Mouse (Mus musculus) megakaryocyte-erythroid progenitor cell, adult 5-6 weeks (primary cell): ENCODE measurements around the gene Cd52. TPM values are rescaled to one million over a fixed set of nuclear protein-coding genes. Genes with fewer than 3 reads are reported as not detected.

Experiments used
- ATAC-seq: replicated peaks from 2 replicates; pipeline ENCODE4 v1.8.0; 2016; ENCODE audit warnings: mild to moderate bottlenecking, inconsistent platforms; ENCODE audit not compliant: severe bottlenecking, poor library complexity, low FRiP score, low TSS enrichment
- total RNA-seq, 2 experiments: library from RNA; stranded (forward) in 1 of 2; stranded (reverse) in 1 of 2; fragments of 200-1000, 215-1000 nt in 1 of 2; fragments of >200 nt in 1 of 2; fragmentation: Nextera tagmentation in 1 of 2; gene quantifications; 2 replicates each; pipeline ENCODE4 v1.2.3; 2014 to 2017

Gene Cd52
- total RNA-seq, 2 experiments from 2014 or later = 34.9 to 45.6 TPM

GRCm38 (mm10) chr4:134097015-134097608 is 2.2 kb upstream of the Cd52 start:
- 0 out of 2 replicates have a peak, but pooled peaks have one; percentile 21 for ATAC-seq

- ATAC-seq = no peak
Observed at GRCm38 (mm10) chr4:134096120-134096519, 1.2 kb upstream of the Cd52 start.

- no peak for ATAC-seq
Observed at GRCm38 (mm10) chr4:134094004-134094564, 798 bp downstream of the Cd52 start.

GRCm38 (mm10) chr4:134092382-134093288 is 2.2 kb downstream of the Cd52 start:
- ATAC-seq = peak; percentile 72; the same call in 1 of the 2 replicates

- no peak for ATAC-seq
Observed at GRCm38 (mm10) chr4:134091225-134091529, 3.7 kb downstream of the Cd52 start.

- no peak for ATAC-seq
Observed at GRCm38 (mm10) chr4:134090521-134091224, 4.2 kb downstream of the Cd52 start.

GRCm38 (mm10) chr4:134089029-134089428 is 5.9 kb downstream of the Cd52 start:
- ATAC-seq = no peak

GRCm38 (mm10) chr4:134087412-134087811 is 7.5 kb downstream of the Cd52 start:
- peak; percentile 85 for ATAC-seq

- ATAC-seq = no peak
Observed at GRCm38 (mm10) chr4:134084999-134085398, 9.9 kb downstream of the Cd52 start.

- ATAC-seq = no peak
Observed at GRCm38 (mm10) chr4:134082460-134082859, 12.4 kb downstream of the Cd52 start.

GRCm38 (mm10) chr4:134081730-134082386 is 13.0 kb downstream of the Cd52 start:
- peak; percentile 90 for ATAC-seq

GRCm38 (mm10) chr4:134080674-134081073 is 14.2 kb downstream of the Cd52 start:
- no peak for ATAC-seq

GRCm38 (mm10) chr4:134078694-134079093 is 16.2 kb downstream of the Cd52 start:
- peak; percentile 35; the same call in 1 of the 2 replicates for ATAC-seq

GRCm38 (mm10) chr4:134068793-134069580 is 25.9 kb downstream of the Cd52 start:
- no peak for ATAC-seq

GRCm38 (mm10) chr4:134067833-134068544 is 26.9 kb downstream of the Cd52 start:
- no peak for ATAC-seq

- ATAC-seq = no peak
Observed at GRCm38 (mm10) chr4:134067383-134067782, 27.5 kb downstream of the Cd52 start.

GRCm38 (mm10) chr4:134065431-134066004 is 29.4 kb downstream of the Cd52 start:
- ATAC-seq = no peak

- 0 out of 2 replicates have a peak, but pooled peaks have one; percentile 13 for ATAC-seq
Observed at GRCm38 (mm10) chr4:134062561-134062960, 32.3 kb downstream of the Cd52 start.
